ENCODE assay signal across 7 mouse cellular contexts in the genomic region with DNA sequence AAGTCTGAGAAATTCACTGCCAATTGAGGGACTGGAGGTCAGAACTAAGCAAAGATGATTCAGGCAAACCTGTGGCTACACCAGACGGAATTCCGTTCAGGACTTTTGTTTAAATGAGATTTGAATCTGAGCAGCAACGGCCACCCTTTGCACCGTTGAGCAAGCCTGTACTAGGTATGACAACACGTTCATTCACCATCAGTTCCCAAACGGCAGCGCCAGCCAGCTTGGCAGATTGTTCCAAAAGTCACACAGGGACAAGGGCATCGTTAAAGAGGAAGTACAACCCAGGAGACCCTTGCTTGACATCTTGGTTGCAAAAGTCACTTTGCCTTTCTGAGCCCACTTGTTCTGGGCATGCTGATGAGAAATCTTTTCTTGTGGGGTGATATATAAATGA.
"Had no signal": no experiment of that assay in that cellular context is flagged by ENCODE, and none has a peak within 500 bp of the region (broad histone marks: within the 10 kb centered on the region; RNA-seq: fewer than 3 reads in every experiment).

No protein-coding gene starts in this region.

- DNase-seq: layer of hippocampus, adult 9-11 months; left cerebral cortex, postnatal 4 days; right cerebral cortex, postnatal 14 days; thymus, postnatal 36 days had no signal

- H3K4me2 ChIP-seq: limb, embryonic 13.5 days; midbrain, embryonic 13.5 days; stomach, embryonic 15.5 days had no signal

- H3K27ac ChIP-seq: limb, embryonic 13.5 days; midbrain, embryonic 13.5 days; stomach, embryonic 15.5 days had no signal

- H3K9me3 ChIP-seq: limb, embryonic 13.5 days; midbrain, embryonic 13.5 days; stomach, embryonic 15.5 days had no signal

- H3K9ac ChIP-seq: limb, embryonic 13.5 days; midbrain, embryonic 13.5 days; stomach, embryonic 15.5 days had no signal

- H3K4me1 ChIP-seq: midbrain, embryonic 13.5 days had no signal

- H3K27me3 ChIP-seq: midbrain, embryonic 13.5 days; stomach, embryonic 15.5 days had no signal

- H3K4me3 ChIP-seq: limb, embryonic 13.5 days; midbrain, embryonic 13.5 days; stomach, embryonic 15.5 days had no signal

- H3K36me3 ChIP-seq: limb, embryonic 13.5 days; midbrain, embryonic 13.5 days; stomach, embryonic 15.5 days had no signal

- ATAC-seq: midbrain, embryonic 13.5 days had no signal
